Mouse (Mus musculus): ENCODE results near the gene Abi2. TPM values are rescaled to one million over a fixed set of nuclear protein-coding genes. Genes with fewer than 3 reads are reported as not detected.
"Not testable (repeated sequence)": the region's sequence is repeated elsewhere in the genome, so short reads cannot be mapped to it uniquely, and the experiment has no call there.

The Abi2 gene
- total RNA-seq (2021): 10 to 100 TPM; 34.1 to 34.5 TPM
- 4.0 and 5.9 TPM in 2 replicates for polyA plus RNA-seq (2012; rRNA removed)
- long read RNA-seq, full-length matches to known transcripts: 3 of 7 reads
- long read RNA-seq, partial matches to known transcripts: 2 of 7 reads
- long read RNA-seq, other reads (novel, unspliced or antisense): 2 of 7 reads

DNA sequence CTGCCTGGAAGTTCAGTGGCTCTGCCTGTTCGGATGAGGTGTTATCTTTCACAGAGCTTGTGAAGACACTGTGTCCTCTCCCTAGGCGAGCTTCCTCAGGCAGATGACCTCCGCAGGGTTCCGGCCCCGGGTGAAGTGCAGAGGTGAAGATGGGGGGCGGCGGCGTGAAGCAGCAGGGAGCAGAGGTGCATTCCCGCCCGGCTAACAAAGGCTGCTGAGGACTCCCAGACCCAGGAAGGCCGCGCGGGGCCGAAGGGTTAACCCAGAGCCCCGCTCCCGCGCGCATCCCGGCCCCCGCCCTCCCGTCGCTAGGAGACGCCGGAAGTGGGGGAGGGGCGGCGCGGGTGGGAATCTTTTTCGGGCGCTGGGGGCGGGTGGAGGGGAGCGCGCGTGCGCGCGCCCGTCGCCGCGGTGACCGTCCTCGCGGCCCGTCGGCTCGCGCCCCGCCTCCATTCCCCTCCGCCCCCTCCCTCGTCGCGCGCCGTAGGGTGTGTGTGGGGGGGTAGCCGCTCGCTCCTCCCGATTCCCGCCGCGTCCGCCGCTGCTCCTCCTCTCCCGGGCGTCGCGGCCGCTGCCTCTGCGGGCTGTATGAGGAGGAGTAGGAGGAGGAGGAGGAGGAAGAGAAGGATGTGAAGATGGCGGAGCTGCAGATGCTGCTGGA, at the start of gene Abi2:
Abi2 (plus strand) TSS at position 452 of the 661 bp plus-strand sequence.
- DNase-seq: peak; percentile 96

DNA sequence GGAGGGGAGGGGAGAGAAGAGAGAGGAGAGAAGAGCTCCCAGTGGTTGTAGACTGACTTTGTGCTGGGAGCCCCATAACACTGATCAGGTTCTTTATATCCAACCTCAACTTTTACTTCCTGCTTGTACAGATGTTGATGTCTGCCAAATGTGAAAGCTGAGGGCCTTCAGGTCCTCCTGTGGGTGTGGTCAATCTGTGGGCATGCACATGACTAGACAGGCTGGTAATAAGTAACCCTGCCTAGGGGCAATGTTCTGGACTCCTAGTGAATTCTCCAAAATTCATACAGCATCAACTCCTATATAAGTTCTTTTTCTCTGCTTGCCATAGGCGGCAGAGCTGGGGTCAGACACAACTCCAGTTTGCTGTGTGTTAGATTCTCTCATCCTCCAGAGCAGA, 47.8 kb upstream of the Abi2 start:
- DNase-seq: no peak

DNA sequence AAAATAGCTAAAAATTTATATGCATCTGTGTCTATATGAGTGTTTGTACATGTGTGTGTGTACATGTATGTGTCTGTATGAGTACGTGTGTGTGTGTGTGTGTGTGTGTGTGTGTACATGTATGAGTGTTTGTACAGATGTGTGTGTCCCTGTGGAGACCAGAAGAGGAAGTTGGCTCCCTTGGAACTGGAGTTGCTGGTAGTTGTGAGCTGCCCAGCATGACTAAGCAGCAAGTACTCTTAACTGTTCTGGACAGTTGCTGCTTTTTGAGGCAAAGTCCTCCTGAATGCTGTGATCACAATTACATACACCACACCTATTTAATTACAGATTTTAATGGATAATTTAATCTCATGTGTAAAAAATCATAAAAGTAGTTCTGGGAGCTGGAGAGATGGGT, 32.9 kb upstream of the Abi2 start:
- no peak for DNase-seq

DNA sequence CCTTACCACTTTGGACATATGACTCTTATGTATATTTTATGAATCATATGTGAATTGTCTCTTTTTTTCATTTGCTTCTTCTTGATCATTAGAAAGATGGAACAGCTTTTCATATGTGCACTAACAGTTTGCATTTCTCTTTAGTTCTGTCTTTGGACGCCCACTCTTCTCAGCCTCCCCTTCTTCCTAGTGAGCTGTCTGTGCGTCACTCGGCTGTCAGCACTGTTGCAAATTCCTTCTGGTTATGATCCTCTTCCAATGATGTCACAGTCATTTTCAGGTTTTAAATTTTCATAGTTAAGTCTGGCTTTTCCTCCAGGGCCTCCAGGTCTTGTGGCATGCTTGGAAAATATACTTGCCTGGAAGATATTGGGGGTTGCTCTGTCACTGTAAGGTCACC, 27.5 kb upstream of the Abi2 start:
- no peak for DNase-seq

DNA sequence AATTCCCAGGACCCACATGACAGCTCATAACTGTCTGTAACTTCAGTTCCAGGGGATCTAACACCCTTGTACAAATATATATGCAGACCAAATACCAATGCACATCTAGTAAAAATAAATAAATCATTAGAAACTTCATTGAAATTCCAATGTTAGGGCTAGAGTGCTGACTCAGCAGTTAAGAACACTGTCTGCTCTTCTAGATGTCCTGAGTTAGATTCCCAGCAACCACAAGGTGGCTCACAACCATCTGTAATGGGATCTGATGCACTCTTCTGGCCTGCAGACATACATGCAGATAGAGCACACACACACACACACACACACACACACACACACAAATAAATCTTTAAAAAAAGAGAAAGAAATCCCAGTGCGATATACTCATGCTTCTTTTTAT, 4.6 kb upstream of the Abi2 start:
- DNase-seq: peak; percentile 3

DNA sequence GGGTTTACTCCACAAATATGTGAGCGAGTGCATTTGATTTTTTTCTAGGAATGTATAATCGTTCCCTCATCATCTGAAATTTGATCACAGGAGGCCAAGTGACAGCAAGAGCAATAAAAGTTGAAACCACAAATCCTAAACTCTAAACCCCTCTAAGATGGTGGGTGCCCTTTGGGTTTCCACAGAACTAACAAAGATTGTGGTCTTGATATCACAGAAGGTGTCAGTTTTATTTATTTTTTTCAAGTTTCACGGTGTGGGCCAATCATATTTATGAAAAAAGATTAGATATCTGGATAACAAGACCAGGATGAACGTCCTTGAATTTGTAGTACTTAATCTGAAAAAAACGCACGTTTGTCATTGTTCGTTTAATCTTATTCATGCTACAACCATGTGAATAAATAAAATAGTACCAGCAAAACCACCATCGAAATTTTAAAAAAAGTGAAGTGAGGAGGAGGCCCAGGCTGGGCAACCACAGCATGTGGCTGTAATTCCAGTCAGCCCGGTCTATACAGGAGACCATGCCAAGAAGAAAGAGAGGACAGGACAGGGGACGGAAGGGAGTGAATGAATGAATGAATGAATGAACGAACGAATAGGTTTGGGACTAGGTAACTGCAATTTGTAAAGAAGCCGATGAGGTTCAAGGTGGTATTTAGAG, 785 bp upstream of the Abi2 start:
- DNase-seq: no peak

DNA sequence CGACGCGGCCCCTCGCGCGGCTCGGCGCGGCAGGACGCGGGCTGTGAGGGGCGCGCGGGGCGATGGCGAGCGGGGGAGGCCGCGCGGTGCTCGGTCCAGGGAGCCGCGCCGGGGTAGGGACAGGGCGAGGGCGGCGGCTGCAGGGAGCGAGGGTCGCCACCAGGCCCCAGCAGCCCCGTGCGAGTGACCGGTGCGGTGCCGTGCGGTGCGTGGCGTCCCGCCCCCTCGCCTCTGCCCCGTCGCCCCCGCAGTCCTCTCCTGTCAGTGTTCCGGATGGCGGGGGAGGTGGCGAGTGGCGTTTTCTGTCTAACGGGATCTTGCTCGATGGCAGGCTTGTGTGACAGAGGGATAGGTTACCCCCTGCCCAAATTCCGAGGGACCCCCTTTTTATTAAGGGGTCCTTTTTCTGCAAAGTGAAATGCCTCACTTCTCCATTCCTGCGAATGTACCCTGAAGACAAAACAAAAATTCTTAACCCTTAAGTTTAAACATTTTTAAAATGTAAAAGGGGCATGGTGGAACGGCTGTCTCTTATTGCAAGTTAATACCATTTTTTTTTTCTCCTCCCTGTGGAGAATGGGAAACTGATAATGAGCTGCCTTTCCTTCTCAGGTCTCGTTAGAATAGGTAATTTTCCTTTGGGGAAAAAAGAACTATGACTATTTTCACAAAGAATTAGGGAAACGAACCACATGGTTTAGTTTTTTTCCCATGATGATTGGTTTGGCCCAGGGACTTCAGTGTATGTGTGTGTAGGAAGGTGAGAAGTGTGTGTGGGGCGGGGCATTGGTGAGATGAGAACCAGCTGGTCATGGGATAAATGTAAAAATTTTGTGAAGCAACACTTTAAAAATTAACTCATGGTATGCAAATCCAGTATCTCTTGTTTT, 754 bp downstream of the Abi2 start:
- DNase-seq: peak; percentile 59

DNA sequence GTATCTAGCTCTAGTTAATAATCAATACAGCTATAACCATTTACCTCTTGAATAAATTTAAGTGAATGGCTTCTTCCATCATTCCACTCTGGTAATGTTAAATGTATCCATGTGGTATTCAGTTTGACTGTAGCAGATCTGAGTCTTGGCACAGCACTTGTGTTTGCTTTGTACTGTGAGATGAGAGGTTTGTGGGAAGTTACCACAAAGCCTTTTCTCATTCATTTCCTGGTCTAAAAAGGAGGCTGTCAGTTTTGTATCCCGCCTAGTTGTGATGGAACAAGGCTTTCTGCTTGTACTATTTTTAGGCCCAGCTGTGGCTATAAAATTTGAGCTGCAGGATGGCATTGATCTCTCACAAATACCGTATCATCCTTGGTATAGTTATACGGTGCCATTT, 7.3 kb downstream of the Abi2 start:
- no peak for DNase-seq

DNA sequence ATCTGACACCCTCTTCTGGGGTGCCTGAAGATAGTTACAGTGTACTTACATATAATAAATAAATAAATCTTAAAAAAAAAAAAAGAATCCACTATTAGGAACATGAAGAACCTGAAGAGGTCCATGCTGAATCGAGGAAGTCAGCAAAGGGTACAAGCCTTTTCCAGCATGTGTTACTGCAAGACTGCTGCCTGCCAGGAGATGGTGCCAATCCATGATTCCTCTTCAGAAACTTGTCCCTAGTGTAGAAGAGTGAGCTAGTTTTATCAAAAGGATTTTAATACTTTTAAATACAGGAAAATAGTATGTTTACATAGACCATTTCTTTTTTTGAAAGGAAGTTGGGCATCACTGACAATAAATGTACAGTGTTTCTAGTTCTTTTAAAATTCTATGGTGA, 14.5 kb downstream of the Abi2 start:
- no peak for DNase-seq

DNA sequence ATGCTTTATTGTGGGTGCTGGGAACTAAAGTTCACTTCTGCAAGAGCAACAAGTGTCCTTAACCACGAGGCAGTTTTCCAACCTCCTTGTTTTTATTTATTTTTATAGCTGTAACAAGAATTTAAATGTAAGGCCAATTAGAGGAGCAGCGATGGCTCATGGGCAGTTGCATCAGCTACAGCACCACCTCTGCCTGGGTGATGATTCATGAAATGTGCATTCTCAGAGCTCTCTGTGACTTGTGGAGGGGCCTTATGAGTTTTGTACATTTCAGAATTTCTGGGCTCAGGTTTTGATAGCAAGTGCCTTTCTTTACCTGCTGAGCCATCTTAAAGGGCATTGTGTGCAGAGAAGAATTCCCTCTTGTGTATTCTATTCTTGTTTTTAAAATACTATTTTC, 18.9 kb downstream of the Abi2 start:
- no peak for DNase-seq

DNA sequence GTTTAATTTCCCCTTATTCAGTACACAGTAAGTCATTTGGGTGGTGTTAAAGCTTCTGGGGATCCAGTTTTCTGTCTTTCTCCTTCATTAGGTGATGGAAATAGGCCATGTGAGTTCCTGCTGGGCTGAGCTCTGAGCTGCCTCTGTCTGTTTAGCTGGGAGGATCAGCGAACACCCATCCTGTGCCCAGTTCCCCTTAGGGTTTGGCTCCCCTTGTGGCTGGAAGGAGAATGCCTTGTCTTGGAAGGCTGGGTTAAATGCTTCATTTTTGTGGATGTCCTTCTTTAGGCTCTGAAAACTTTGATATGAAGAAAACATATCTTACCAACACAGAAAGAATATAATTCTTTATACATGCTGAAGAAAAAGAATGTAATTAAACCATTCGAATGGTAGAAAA, 19.5 kb downstream of the Abi2 start:
- peak; percentile 39 for DNase-seq

DNA sequence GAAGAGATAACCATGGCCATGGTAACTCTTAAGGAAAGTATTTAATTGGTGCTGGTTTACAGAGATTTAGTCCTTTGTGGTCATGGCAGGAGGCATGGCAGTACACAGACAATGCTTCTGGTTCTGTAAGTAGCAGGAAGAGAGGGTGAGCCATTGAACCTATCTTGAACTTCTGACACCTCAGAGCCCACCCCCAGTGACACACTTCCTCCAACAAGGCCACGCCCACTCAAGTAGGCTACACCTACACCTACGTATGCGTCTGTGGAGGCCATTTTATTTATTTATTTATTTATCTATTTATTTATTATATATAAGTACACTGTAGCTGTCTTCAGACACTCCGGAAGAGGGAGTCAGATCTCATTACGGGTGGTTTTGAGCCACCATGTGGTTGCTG, 22.1 kb downstream of the Abi2 start:
- no peak for DNase-seq

DNA sequence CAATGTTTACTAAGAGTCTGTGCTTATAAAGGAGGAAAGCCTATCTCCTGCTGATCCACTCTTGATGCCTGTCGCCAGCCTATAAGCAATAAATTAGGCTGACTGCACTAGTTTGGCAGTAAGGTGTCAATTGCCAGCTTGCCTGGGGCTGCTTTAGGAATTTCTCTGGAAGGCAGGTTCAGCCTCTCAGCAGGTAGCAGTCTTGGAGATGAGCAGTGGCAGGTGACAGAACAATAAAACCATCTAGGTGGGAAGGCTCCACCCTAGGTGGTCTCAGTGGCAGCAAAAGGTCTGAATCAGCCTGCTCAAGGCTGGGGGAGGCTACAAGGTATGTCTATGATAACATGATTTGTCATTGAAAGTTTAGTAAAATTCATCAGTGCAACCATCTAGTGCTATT, 23.1 kb downstream of the Abi2 start:
- no peak for DNase-seq

DNA sequence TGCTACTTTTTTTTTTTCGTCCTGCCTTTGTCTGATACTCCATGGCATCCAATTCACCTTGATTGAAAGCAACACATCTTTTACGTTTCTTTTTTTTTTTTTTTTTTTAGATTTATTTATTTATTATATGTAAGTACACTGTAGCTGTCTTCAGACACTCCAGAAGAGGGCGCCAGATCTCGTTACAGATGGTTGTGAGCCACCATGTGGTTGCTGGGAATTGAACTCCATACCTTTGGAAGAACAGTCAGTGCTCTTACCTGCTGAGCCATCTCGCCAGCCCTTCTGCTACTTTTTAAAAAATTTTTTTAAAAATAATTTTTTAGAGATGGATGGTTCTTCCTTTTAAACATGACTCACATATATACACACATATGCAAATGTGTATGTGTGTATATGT, 32.0 kb downstream of the Abi2 start:
- not testable (repeated sequence) for DNase-seq

DNA sequence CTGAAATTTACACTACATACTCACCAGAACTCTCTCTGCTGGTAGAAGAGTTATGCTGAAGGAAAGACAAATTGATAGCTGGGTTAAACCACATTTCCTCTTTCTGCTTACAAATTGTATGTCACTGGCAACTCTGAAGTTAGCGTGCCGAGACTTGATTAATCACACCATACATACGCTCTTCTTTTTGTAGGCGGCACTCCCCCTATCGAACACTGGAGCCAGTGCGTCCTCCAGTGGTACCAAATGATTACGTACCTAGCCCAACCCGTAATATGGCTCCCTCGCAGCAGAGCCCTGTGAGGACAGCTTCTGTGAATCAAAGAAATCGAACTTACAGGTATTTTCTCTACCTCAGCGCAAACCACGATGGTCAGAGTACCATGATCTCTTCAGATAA, 37.6 kb downstream of the Abi2 start:
- no peak for DNase-seq

DNA sequence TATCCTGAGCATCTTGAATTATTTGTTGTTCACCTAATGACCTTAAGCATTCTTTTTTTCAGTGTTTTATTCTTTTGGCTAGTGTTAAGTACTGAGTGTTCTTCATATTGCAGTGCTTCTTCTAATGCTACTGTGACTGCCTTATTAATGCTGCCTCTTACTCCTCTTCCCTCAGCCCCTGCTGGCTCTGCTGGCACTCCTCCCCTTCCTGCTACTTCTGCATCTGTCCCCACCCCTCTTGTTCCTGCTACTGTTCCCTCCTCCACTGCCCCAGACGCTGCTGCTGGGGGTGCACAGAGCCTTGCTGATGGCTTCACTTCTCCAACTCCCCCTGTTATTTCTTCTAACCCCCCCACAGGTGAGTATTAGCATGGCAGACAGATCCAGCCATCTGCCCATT, 40.5 kb downstream of the Abi2 start:
- DNase-seq: no peak

DNA sequence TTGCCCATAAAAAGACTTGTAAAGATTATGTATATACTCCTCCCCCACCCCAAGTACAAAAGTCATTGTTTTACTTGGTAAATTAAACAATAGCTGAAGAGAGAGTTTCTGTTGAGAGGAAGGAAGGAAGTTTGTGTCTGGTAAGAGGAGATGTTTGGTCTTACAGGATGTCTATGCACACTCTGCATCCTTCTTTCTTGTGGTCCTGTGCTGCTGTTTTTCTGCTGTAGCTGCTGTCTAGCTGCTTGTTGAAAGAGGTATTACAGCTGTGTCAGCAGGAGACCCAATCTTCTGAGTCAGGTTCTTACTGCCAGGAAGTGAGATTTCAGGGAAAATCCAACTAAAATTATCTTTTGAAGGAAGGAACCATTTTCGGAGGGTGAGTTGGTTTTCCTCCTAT, 51.2 kb downstream of the Abi2 start:
- DNase-seq: no peak

DNA sequence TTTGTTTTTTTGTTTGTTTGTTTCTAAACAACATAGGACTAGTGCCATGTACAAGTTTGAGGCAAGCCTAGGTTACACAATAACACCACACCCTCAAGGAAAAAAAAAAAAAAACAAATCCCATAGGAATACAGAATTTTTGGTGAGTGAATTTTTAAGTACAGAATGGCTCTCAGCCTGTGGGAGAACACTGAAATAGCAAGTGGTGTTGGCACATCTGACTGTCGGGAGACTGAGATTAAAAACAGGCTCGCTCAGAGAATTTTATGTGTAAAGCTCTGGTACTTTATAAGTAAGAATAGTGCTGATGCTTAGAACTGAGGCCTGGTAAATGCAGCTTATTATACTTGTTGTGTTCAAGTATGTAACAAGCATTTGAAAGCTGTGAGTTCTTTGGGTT, 60.1 kb downstream of the Abi2 start:
- DNase-seq: no peak

DNA sequence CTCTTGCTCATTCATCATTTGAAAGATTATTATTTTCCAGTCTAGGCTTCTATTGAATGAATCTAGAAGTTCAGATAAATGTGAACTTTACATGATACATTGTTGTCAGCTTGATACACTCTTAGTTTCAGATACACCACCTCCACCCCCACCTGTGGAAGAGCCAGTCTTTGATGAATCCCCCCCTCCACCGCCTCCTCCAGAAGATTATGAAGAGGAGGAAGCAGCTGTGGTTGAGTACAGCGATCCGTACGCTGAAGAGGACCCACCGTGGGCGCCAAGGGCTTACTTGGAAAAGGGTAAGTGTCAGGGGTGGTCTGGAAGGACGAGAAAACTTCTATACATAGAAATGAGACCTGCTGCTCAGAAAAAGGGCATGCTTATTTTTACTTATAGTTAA, 61.1 kb downstream of the Abi2 start:
- DNase-seq: no peak

DNA sequence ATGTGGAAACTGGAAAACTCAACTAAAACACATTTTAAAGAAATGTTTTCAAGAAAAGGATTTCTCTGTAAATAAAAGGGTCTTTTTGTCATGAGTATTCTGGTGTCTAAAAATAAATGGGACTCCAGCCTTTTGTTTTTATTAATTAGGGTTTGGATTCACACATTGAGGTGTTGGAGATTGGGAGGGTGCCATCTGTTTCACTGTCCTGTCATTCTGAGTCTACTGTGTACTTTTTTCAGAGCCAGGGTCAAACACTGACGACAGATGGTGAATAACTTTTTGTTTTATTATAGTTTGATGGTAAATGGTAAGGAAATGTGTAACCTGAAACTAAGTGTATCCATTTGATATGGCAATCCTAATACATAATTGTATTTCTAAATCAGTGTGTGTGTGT, 72.1 kb downstream of the Abi2 start:
- DNase-seq: no peak

DNA sequence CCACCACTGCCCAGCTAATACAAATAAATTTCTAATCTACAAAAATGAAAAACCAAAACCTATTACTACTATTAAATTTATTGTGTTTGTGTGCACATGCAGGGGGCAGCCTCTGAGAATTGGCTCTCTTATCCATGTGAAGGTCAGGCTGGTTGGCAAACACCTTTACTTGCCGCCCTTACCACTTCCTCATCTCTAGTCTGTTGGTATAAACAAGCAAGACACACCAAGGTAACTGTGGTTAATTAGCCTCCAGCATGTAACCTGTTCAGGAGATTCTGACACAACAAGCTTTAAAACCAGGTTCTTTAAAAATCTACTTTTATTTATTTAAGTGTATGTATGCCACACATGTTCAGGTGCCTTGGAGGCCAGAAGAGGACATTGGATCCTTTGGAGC, 73.5 kb downstream of the Abi2 start:
- no peak for DNase-seq

DNA sequence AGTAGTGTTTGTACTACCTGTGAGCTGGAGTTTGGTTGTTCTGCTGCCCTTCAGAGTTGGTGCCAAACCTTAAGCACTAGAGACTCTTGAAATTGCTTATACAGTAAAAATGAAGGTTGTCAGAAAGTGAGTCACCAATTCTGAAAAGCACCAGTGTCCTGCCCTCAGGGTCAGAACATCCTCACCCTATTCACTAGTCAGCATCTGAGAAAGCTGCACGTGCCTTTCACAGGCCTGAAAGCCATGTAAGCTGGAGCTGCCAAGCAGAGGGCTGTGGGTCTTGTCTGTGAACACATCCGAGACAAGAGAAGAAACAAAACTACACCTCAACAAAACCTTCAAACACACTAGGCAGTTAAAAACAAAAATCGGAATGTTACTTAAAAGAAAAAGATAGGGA, 76.2 kb downstream of the Abi2 start:
- DNase-seq: peak; percentile 58

DNA sequence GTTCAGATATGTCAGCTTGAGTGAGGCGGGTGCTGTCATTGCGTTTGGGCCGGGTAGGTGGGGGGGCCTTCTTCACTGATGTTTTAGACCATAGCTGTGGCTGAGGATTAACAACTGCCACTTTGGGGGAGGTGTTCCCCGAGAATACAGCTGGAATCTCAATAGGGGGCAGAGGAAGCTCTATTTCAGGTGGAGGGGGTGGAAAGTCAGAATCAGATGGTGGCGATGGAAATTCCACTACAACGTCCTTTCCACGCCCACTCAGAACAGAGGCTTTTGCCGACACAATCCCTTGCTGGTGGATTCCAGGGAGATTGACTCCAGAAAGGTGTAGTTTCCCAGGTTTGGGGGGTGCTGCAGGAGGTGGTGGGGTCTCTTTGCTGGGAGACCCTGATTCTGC, 79.2 kb downstream of the Abi2 start:
- no peak for DNase-seq
